Mouse (Mus musculus): ENCODE data around the gene Ssr2. TPM values are rescaled to one million over a fixed set of nuclear protein-coding genes. Genes with fewer than 3 reads are reported as not detected.

The Ssr2 gene
- total and polyA plus RNA-seq, 3 experiments, result 151 to 218 (median 178) TPM

GRCm38 (mm10) chr3:88541622-88542401 is 33.9 kb upstream of the Ssr2 start:
- DNase-seq, result no peak

GRCm38 (mm10) chr3:88542486-88542885 is 33.2 kb upstream of the Ssr2 start:
- no peak for DNase-seq

DNA sequence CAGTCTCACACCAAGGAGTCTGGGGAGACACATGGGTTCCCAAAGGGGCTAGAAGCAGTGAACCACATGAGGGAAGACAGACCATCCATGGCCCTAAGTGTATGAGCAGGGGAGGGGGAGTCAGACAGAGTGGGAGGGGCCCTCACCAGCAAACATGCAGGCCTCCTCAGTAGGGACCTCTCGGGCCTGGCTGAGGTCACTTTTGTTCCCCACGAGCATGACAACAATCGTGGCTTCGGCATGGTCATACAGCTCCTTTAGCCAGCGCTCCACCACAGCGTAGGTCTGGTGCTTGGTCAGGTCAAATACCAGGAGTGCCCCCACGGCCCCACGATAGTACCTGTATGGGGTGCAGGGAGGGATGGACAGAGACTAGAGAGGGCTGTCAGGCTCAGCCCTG is 32.5 kb upstream of the Ssr2 start:
- no peak for DNase-seq

DNA sequence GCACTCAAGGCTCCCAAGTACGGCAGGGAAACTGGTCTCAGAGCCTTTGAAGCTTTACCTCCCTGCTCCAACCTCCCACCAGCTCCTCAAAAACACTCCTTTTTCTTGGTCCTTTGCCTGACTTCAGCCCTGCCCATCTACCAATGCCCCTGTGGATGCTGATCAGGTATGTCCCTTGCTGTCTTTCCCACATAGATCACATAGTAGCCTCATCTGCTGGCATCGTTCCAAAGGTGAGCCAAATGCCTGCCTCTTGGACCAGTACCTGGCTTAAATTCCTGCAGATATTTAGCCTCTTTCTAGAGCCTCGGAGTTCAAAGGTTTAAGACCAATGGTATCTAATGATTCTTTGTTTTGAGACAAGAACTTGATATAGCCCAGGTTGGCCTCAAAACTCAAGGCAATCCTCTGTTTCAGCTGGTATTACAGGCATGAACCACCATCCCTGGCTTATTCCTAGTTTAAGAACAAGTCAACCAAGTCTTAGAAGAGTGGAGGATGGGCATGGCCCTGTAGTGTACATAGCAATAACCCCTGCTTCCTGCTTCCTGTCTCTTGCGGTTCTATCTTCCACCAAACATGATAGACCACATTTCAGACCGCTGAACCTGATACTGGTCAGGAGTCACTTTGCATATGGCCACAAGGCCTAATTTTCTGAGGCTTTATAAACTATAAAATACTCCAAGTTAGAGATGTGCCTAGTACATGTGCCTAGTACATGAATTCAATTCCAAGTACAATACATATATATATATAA is 31.8 kb upstream of the Ssr2 start:
- no peak for DNase-seq

DNA sequence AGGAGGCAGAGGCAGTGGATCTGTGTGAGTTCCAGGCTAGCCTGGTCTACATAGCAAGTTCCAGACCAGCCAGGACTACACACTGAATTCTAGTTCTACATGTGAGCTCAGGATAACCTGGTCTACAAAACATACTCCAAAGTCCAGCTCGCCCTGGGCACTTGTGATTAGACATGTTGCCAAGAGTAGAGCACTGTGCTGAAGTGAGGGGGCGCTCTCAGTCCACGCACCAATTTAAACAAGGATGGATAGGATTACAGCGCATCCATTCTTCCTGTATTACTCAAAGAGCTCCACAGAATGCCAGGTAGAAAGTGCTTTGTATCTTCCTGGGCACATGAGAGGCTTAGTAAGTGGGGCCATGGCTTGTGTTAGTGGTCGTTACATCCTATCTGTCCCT is 31.2 kb upstream of the Ssr2 start:
- peak; percentile 41 for DNase-seq

GRCm38 (mm10) chr3:88544955-88545591 is 30.6 kb upstream of the Ssr2 start:
- DNase-seq, result no peak

DNA sequence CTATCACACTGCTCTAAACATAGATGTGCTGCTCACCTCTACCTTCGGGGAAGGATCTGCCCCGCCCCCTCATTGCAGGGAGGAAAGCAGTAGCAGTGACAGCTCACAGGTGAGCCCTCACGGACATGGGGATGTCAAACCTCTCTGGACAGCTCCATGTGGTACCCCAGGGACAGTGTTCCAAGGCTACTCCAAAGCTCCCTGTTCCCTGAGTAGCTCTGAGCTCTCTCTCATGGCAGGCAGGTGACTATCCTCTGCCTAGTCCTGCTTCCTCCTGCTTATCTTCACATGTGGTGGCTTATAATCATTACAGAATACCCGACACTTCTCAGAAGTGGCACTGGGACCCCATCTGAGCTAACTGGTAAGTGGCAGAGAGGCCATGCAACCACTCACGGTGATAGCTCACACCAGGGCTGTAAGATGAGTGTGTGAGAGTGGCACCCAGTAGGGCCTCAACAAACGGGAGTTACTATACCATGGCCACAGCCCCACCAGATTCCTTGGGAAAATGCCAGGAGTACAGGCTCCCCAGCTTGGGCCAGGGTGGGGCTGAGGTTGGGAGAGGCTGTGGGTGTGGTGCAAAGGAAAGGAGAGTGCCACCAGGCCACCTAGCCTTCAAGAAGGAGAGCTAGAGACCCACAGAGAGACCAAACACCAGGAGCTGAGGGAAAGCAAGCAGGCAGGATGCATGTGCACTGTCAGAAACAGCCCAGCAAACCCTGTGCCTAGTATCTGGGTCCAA is 28.8 kb upstream of the Ssr2 start:
- DNase-seq, result no peak

DNA sequence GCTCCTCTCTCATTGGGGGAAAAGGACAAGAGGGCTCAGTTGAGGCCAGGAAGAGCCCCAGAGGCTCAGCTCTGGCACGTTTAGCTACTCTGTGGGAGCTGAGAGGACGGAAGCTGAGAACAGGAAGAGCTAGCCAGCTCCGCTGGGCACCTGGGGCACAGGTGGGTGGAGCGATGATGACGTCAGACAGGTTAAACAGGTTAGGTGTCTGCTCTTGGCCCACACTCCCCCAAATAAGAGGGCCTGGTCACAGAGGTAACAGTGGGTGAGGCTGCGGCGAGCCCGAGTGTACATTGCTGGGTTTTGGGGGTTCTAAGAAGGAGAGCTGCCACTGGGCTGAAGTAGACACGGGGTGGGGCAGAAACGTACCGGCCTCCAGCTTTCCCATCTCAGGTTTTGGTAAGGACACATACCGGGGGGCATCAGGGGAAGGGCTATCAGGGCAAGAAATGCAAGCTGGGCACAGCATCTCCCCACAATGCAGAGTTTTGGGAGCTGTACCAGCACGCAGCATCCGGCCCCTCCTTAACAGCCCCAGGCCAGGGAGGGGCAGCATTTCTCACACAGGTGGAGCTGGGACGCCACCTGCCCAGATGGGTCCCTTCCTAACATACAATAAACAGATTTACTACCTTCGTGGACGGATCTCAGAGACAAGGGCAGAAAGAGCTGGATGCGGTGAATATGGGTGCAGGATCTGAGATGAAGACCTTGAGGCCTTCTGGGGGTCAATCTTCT is 27.3 kb upstream of the Ssr2 start, which contains the start of gene Rab25:
Gene Rab25 (minus strand): TSS at position 121 of the 738 bp plus-strand sequence.
- DNase-seq, result no peak

- DNase-seq, result no peak
Measured at GRCm38 (mm10) chr3:88551586-88551985, 24.1 kb upstream of the Ssr2 start.

DNA sequence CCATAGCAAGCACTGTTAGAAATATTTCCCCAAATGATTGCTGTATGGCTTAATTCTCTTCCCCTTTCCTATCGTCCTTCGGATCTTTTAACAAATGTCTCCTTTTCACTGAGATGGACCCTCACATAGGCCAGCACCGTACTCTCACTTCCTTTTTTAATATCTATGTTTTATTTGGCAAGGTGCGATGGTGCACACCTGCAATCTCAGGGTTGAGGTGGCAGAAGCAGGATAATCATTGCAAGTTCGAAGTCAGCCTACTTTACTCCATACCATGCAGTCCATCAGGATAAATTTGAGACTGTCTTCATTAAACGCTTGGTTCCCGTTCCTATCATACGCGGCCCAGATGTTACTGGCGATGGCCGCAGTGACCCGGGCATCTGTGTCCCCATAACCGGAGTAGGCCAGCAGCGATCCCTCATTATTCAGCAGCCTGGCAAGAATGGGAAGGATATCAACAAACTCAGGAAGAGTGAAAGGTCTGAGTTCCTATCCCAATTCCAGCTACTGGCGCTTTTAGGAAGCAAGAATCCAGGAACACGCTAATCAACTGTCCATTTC is 23.5 kb upstream of the Ssr2 start:
- DNase-seq, result peak; percentile 33

DNA sequence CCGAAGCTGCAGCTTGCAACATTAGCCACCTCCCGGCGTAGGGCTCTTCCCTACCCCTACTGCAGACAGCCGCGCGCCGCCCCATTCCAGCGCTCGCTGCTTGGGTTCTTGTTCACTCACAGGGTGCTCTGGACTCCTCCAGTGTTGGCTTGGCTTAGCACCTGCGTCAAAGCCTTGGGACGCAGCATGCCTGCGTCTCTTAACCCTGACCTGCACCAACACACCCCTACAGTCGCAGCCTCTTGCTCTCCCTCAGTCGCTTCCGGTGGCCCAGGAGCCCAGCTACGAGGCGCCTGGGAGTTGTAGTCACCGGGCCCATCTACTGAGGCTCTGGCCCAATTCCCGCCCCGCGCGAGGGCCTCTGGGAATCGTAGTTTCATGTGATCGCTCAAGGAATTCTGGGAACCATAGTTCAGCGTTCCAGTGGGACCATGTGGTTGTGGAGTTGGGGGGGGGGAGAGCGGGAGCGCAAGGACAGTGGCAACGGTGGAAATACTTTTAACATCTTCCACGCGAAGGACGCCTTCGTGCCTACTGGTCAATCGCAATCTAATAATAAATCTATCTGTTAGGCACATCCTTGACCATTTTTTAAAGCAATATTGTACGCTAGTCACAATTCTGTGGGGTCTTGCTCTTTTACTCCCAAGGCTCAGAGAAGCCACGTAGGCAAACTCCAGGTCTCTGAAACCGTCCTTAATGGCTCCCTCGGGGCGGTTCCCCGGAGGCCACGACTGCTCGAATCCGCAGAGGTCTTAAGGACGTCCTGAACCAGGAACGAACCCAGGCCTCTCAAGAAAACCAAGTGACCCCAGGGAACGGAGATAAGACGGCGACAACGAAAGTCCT is 22.8 kb upstream of the Ssr2 start, which contains the start of gene Lamtor2:
Gene Lamtor2 (minus strand): TSS at position 399 of the 849 bp plus-strand sequence.
- DNase-seq, result peak; percentile 99

DNA sequence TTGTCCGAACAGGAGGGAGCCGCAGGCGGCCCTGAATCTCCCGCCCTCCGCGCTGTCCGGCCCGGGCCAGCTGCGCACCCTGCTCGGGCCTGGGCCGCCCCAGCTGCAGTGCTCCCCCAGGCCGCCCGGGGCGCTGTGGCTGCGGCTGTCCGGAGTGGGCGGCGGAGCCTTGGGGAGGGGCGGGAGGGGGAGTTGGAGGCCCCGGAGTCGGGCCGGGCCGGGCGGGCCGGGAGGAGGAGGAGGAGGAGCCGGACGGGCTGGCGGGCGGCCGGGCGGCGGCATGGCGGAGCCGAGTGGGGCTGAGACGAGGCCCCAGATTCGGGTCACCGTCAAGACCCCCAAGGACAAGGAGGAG is 22.2 kb upstream of the Ssr2 start, which contains the start of gene Ubqln4:
Gene Ubqln4 (plus strand): TSS at position 234 of the 355 bp plus-strand sequence.
- peak; percentile 97 for DNase-seq

DNA sequence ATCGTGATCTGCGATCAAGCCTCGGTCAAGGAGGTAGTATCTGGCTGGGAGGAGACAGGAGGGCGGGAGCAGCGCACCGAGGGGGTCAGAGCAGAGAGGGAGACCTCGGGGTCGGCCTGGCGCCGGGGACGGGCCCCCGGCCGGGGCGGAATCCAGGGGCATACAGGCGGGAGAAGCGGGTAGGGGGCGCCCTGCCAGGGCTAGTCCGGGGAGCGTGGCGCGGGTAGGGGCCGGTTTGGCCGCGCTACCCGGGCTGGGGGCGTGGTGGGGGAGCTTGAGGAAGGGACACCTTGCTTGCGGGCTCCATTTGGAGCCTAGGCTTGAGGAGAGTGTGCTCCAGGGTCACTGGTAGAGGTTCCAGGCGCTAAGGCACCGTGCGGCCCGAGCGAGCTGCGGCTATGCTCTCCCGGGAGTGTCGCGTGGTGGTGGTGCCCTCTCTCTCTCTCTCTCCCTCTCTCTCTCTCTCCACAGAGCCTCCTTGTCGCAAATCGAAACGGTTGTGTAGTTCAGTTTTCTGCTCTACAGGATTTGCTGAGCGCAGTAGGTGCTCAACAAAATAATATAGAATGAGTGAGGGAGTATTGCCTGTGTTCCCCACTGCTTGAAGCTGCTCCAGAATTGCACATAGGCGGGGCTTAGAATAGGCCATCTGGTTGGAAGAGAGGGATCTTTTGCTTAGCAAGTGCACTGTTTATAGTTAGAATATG is 21.6 kb upstream of the Ssr2 start:
- no peak for DNase-seq

DNA sequence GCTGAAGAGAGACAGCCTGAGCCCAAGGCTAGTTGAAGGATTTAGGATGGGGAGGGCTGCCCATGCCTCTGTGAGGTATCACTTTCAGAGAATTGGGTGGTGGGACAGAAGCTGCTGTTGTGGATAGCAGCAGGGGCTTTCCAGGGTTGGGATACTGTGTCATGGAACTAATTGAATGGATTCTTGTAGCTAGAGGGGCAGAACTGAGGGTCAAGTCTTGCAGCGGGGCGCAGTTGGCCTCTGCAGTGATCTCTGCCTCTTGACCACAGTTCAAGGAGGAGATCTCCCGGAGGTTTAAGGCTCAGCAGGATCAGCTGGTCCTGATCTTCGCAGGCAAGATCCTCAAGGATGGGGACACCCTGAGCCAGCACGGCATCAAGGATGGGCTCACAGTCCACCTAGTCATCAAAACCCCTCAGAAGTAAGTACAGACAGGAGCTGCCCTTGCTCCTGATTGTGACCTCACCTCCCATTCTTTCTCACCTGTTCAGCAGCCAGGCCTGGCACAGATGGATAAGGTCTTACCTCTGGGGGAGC is 20.5 kb upstream of the Ssr2 start:
- DNase-seq, result no peak

DNA sequence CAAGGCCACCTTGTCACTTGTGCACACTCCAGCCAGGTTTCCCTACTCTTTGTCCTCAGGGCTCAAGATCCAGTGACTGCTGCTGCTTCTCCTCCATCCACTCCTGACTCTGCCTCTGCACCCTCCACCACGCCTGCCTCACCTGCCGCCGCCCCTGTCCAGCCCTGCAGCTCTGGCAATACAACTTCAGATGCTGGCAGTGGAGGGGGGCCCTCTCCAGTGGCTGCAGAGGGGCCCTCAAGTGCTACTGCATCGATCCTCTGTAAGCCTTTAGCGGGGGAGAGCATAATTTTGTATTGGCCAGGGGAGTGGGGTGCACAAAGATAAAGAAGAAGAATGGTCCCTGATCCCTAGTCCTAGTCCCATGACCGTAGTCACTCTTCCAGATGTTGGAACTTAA is 19.9 kb upstream of the Ssr2 start:
- no peak for DNase-seq

- no peak for DNase-seq
Measured at GRCm38 (mm10) chr3:88556616-88557015, 19.1 kb upstream of the Ssr2 start.

DNA sequence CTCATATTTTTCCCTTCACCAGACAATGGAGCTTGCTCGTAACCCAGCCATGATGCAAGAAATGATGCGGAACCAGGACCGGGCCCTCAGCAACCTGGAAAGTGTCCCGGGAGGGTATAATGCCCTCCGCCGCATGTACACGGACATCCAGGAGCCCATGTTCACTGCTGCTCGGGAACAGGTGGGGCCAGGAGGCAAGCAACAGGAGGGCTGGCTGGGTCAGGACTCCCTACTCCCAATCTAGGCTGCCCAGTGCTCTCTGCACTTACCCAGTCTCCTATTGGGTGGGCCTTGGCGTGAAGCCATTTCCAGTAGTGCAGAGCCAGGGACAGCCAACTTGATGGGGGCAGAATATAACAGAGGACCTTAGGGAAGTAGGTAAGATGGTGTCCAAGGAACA is 16.1 kb upstream of the Ssr2 start:
- DNase-seq, result no peak

GRCm38 (mm10) chr3:88561989-88562388 is 13.7 kb upstream of the Ssr2 start:
- DNase-seq, result no peak

GRCm38 (mm10) chr3:88563442-88563841 is 12.2 kb upstream of the Ssr2 start:
- DNase-seq, result no peak

Data from adrenal gland, adult 2 months (tissue).